Mouse (Mus musculus): ENCODE results near the gene Chmp1a. TPM values are rescaled to one million over a fixed set of nuclear protein-coding genes. Genes with fewer than 3 reads are reported as not detected.

Chmp1a gene
- polyA plus RNA-seq, 1 experiment from 2014 or later: 232 TPM

- 94% methylated on average over 8 of the region's 8 CpGs for WGBS
- Histone ChIP-seq H3K4me3 (ENCODE audit: low read depth, low read length) (no peak overlapping the region), H3K36me3 (ENCODE audit: control insufficient read depth, insufficient read depth, low read length) (peaks cover 57% of the 10 kb centered on the region), H3K4me1 (ENCODE audit: control insufficient read depth, insufficient read depth, low read length) (peaks cover 7% of the 10 kb centered on the region), H3K4me2 (ENCODE audit: low read length) (no peak overlapping the region), H3K9ac (ENCODE audit: low read depth, low read length) (no peak overlapping the region), H3K27me3 (ENCODE audit: control insufficient read depth, insufficient read depth, low read depth, low read length) (no peaks in the 10 kb centered on the region), H3K9me3 (replicated peaks; ENCODE audit: control insufficient read depth, low read length, poor library complexity, severe bottlenecking) (no peaks in the 10 kb centered on the region), H3K27ac (ENCODE audit: low read length) (no peak overlapping the region)
- ATAC-seq: no peak
These were observed 36.0 kb upstream of the Chmp1a start for GRCm38 (mm10) chr8:123248596-123248995.

- H3K27me3 ChIP-seq (ENCODE audit: control insufficient read depth, insufficient read depth, low read depth, low read length): no peaks in the 10 kb centered on the region
- ATAC-seq: no peak
- H3K36me3 ChIP-seq (ENCODE audit: control insufficient read depth, insufficient read depth, low read length): peaks cover 65% of the 10 kb centered on the region
- H3K27ac ChIP-seq (ENCODE audit: low read length): no peak overlapping the region
- H3K4me2 ChIP-seq (ENCODE audit: low read length): no peak overlapping the region
- no peak overlapping the region for H3K9ac ChIP-seq (ENCODE audit: low read depth, low read length)
- 97% methylated on average over 6 of the region's 6 CpGs for WGBS
- no peak overlapping the region for H3K4me3 ChIP-seq (ENCODE audit: low read depth, low read length)
- H3K9me3 ChIP-seq (replicated peaks; ENCODE audit: control insufficient read depth, low read length, poor library complexity, severe bottlenecking): no peaks in the 10 kb centered on the region
- peaks cover 3% of the 10 kb centered on the region for H3K4me1 ChIP-seq (ENCODE audit: control insufficient read depth, insufficient read depth, low read length)
These were observed 35.2 kb upstream of the Chmp1a start for GRCm38 (mm10) chr8:123247748-123248147.

GRCm38 (mm10) chr8:123245543-123245942, 33.0 kb upstream of the Chmp1a start:
- Histone ChIP-seq H3K4me3 (ENCODE audit: low read depth, low read length) (no peak overlapping the region), H3K4me1 (ENCODE audit: control insufficient read depth, insufficient read depth, low read length) (no peaks in the 10 kb centered on the region), H3K36me3 (ENCODE audit: control insufficient read depth, insufficient read depth, low read length) (peaks cover 65% of the 10 kb centered on the region), H3K9ac (ENCODE audit: low read depth, low read length) (no peak overlapping the region), H3K9me3 (replicated peaks; ENCODE audit: control insufficient read depth, low read length, poor library complexity, severe bottlenecking) (no peaks in the 10 kb centered on the region), H3K27ac (ENCODE audit: low read length) (no peak overlapping the region), H3K4me2 (ENCODE audit: low read length) (no peak overlapping the region), H3K27me3 (ENCODE audit: control insufficient read depth, insufficient read depth, low read depth, low read length) (no peaks in the 10 kb centered on the region)
- WGBS: 92% methylated on average over 12 of the region's 12 CpGs
- no peak for ATAC-seq

- Histone ChIP-seq H3K27ac (ENCODE audit: low read length) (no peak overlapping the region), H3K4me2 (ENCODE audit: low read length) (no peak overlapping the region), H3K9ac (ENCODE audit: low read depth, low read length) (no peak overlapping the region), H3K36me3 (ENCODE audit: control insufficient read depth, insufficient read depth, low read length) (peaks cover 61% of the 10 kb centered on the region), H3K9me3 (replicated peaks; ENCODE audit: control insufficient read depth, low read length, poor library complexity, severe bottlenecking) (no peaks in the 10 kb centered on the region), H3K4me3 (ENCODE audit: low read depth, low read length) (no peak overlapping the region), H3K27me3 (ENCODE audit: control insufficient read depth, insufficient read depth, low read depth, low read length) (no peaks in the 10 kb centered on the region), H3K4me1 (ENCODE audit: control insufficient read depth, insufficient read depth, low read length) (no peaks in the 10 kb centered on the region)
- WGBS: 95% methylated on average over 4 of the region's 4 CpGs
- ATAC-seq: no peak
These were observed 31.8 kb upstream of the Chmp1a start for GRCm38 (mm10) chr8:123244382-123244781.

- no peak overlapping the region for H3K9ac ChIP-seq (ENCODE audit: low read depth, low read length)
- peaks cover 52% of the 10 kb centered on the region for H3K36me3 ChIP-seq (ENCODE audit: control insufficient read depth, insufficient read depth, low read length)
- no peaks in the 10 kb centered on the region for H3K27me3 ChIP-seq (ENCODE audit: control insufficient read depth, insufficient read depth, low read depth, low read length)
- ATAC-seq: no peak
- 70% methylated on average over 11 of the region's 11 CpGs for WGBS
- H3K4me1 ChIP-seq (ENCODE audit: control insufficient read depth, insufficient read depth, low read length): no peaks in the 10 kb centered on the region
- H3K27ac ChIP-seq (ENCODE audit: low read length): no peak overlapping the region
- H3K4me2 ChIP-seq (ENCODE audit: low read length): no peak overlapping the region
- no peak overlapping the region for H3K4me3 ChIP-seq (ENCODE audit: low read depth, low read length)
- no peaks in the 10 kb centered on the region for H3K9me3 ChIP-seq (replicated peaks; ENCODE audit: control insufficient read depth, low read length, poor library complexity, severe bottlenecking)
These were observed 30.5 kb upstream of the Chmp1a start for GRCm38 (mm10) chr8:123243053-123243452.

GRCm38 (mm10) chr8:123242107-123242923, 29.8 kb upstream of the Chmp1a start:
- H3K36me3 ChIP-seq (ENCODE audit: control insufficient read depth, insufficient read depth, low read length): peaks cover 45% of the 10 kb centered on the region
- ATAC-seq: no peak
- H3K9ac ChIP-seq (ENCODE audit: low read depth, low read length): no peak overlapping the region
- H3K4me2 ChIP-seq (ENCODE audit: low read length): no peak overlapping the region
- no peak overlapping the region for H3K27ac ChIP-seq (ENCODE audit: low read length)
- no peak overlapping the region for H3K4me3 ChIP-seq (ENCODE audit: low read depth, low read length)
- no peaks in the 10 kb centered on the region for H3K27me3 ChIP-seq (ENCODE audit: control insufficient read depth, insufficient read depth, low read depth, low read length)
- no peaks in the 10 kb centered on the region for H3K9me3 ChIP-seq (replicated peaks; ENCODE audit: control insufficient read depth, low read length, poor library complexity, severe bottlenecking)
- WGBS: 93% methylated on average over 7 of the region's 7 CpGs
- no peaks in the 10 kb centered on the region for H3K4me1 ChIP-seq (ENCODE audit: control insufficient read depth, insufficient read depth, low read length)

GRCm38 (mm10) chr8:123239398-123239797, 26.8 kb upstream of the Chmp1a start:
- H3K9me3 ChIP-seq (replicated peaks; ENCODE audit: control insufficient read depth, low read length, poor library complexity, severe bottlenecking): no peaks in the 10 kb centered on the region
- no peak for ATAC-seq
- H3K4me2 ChIP-seq (ENCODE audit: low read length): no peak overlapping the region
- H3K9ac ChIP-seq (ENCODE audit: low read depth, low read length): no peak overlapping the region
- H3K4me3 ChIP-seq (ENCODE audit: low read depth, low read length): no peak overlapping the region
- H3K4me1 ChIP-seq (ENCODE audit: control insufficient read depth, insufficient read depth, low read length): peaks cover 19% of the 10 kb centered on the region
- H3K27ac ChIP-seq (ENCODE audit: low read length): no peak overlapping the region
- no peaks in the 10 kb centered on the region for H3K27me3 ChIP-seq (ENCODE audit: control insufficient read depth, insufficient read depth, low read depth, low read length)
- H3K36me3 ChIP-seq (ENCODE audit: control insufficient read depth, insufficient read depth, low read length): peaks cover 19% of the 10 kb centered on the region
- 76% methylated on average over 10 of the region's 10 CpGs for WGBS

GRCm38 (mm10) chr8:123235520-123236497, 23.2 kb upstream of the Chmp1a start, which contains the start of gene Spata2l:
Gene Spata2l, minus strand, starts transcription at chr8:123236233.
- WGBS: 2% methylated on average over 57 of the region's 57 CpGs
- peaks cover 19% of the 10 kb centered on the region for H3K4me1 ChIP-seq (ENCODE audit: control insufficient read depth, insufficient read depth, low read length)
- H3K36me3 ChIP-seq (ENCODE audit: control insufficient read depth, insufficient read depth, low read length): no peaks in the 10 kb centered on the region
- peak within 1 kb of the TSS; percentile 79 for H3K4me2 ChIP-seq (ENCODE audit: low read length)
- H3K9ac ChIP-seq (ENCODE audit: low read depth, low read length): peak within 1 kb of the TSS; percentile 72
- H3K27ac ChIP-seq (ENCODE audit: low read length): peak within 1 kb of the TSS; percentile 47; the same call in 1 of the 2 replicates
- ATAC-seq: peak; percentile 72
- H3K9me3 ChIP-seq (replicated peaks; ENCODE audit: control insufficient read depth, low read length, poor library complexity, severe bottlenecking): no peaks in the 10 kb centered on the region
- H3K27me3 ChIP-seq (ENCODE audit: control insufficient read depth, insufficient read depth, low read depth, low read length): no peaks in the 10 kb centered on the region; the same call in none of the 2 replicates
- peak within 1 kb of the TSS; percentile 49 for H3K4me3 ChIP-seq (ENCODE audit: low read depth, low read length)
